Mouse (Mus musculus) kidney, adult 2 months (tissue): ENCODE data around the gene Mindy1.

ENCODE experiments used
- CTCF ChIP-seq: fragments of 200-500 bp; conservative IDR thresholded peaks from 2 replicates; pipeline ENCODE4 v1.5.1; 2011; ENCODE audit warnings: low read depth, mild to moderate bottlenecking, control low read depth, low read length, moderate library complexity, mixed read lengths; ENCODE audit not compliant: insufficient read depth, insufficient read length
- POLR2A ChIP-seq: fragments of 200-500 bp; IDR thresholded peaks from one replicate; pipeline ENCODE4 v1.6.1; 2011; ENCODE audit warnings: low read depth, low read length, control low read depth

- TF ChIP-seq POLR2A (no peak), CTCF (no peak)
These were observed 43.5 kb upstream of the Mindy1 start for GRCm38 (mm10) chr3:95237541-95238099.
